Mouse (Mus musculus): ENCODE results near the gene Pcsk7.

DNA sequence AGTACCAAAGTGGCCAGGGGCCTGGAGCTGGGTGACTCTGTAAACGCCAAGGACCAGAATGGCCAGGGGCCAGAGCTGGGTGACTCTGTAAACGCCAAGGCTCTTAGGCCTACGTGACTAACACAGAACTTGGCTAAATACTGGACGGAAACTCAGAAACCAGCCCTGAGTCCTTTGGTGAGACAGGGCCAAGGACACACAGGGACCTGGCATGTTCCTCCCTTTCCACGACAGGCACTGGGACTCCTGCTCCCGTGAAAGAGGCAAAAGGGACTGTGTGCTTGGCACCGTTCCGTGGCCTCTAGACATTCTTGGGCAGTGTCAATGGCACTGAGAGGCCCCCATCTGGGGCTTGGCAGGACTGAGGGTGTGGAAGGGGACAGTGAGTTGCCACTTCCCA is 31.8 kb downstream of the Pcsk7 start:
- TF ChIP-seq CTCF (IDR thresholded peaks at IDR 0.05; ENCODE audit: low read depth) (no peak), EP300 (optimal IDR thresholded peaks at IDR 0.05) (no peak)

Data from stomach, postnatal 0 days (tissue).